ENCODE assay signal across 11 mouse cellular contexts in genomic region chr2:24475420-24475819, GRCm38 (mm10). TPM values are rescaled to one million over a fixed set of nuclear protein-coding genes. Genes with fewer than 3 reads are reported as not detected.
DNase-seq lines count a peak whose midpoint lies in the region; ATAC-seq and TF ChIP-seq lines count a peak whose summit lies in the region.
"Had no signal": no experiment of that assay in that cellular context is flagged by ENCODE, and none has a peak within 500 bp of the region (broad histone marks: within the 10 kb centered on the region; RNA-seq: fewer than 3 reads in every experiment).

Gene Pax8, minus strand, starts transcription at chr2:24475599.

- no peaks in the 10 kb centered on the region for H3K9me3 ChIP-seq in neural tube, embryonic 11.5 days (ENCODE audit: control insufficient read depth, low read length)

- intact Hi-C loops in heart, postnatal 14 days (cut with DNase I), result loop anchor here (5.0 kb wide), 1 partner anchor 63 kb away; no protein-coding TSS in a partner anchor

- H3K27ac ChIP-seq in neural tube, embryonic 11.5 days (ENCODE audit: low read depth, low read length), result no peak within 1 kb of the TSS
- H3K27ac ChIP-seq in small intestine, adult 2 months (ENCODE audit: insufficient read depth, low read depth, low read length), result no peak within 1 kb of the TSS

- 18% methylated on average over 9 of the region's 9 CpGs for WGBS in neural tube, embryonic 11.5 days
- 84% methylated on average over 9 of the region's 9 CpGs for whole genome bisulfite sequencing in small intestine, adult 2 months

- DNase-seq in neural tube, embryonic 11.5 days (ENCODE audit: low spot score), result no peak
- no peak for DNase-seq in neural tube, embryonic 10.5 days (ENCODE audit: extremely low spot score, low spot score)
- DNase-seq in gonadal fat pad, adult 2 months (ENCODE audit: low read depth), result no peak
- peak; percentile 91 to 96 for DNase-seq in kidney, postnatal 25 days
- DNase-seq in cerebellum, adult 9-11 months, result no peak
- no peak for DNase-seq in gastrocnemius, adult 8-10 months (ENCODE audit: low spot score in 2 of 2)
- DNase-seq in heart, postnatal 14 days, result no peak

- TF ChIP-seq CTCF in small intestine, adult 2 months (IDR thresholded peaks at IDR 0.05; ENCODE audit: extremely low read depth, insufficient read length, insufficient replicate concordance, low read depth, low read length), result no peak

- H3K4me2 ChIP-seq in neural tube, embryonic 11.5 days (ENCODE audit: low read depth), result peak within 1 kb of the TSS; percentile 47; the same call in 1 of the 2 replicates

- no peak for TF ChIP-seq POLR2A in small intestine, adult 2 months (IDR thresholded peaks at IDR 0.05; ENCODE audit: low read depth, low read length)

- H3K27me3 ChIP-seq in neural tube, embryonic 11.5 days (ENCODE audit: control insufficient read depth, insufficient read depth, low read length), result peaks cover 54% of the 10 kb centered on the region
- H3K27me3 ChIP-seq in small intestine, adult 2 months (ENCODE audit: control insufficient read depth, insufficient read depth, low read length), result no peaks in the 10 kb centered on the region

- H3K9ac ChIP-seq in neural tube, embryonic 11.5 days (ENCODE audit: low read length), result peak within 1 kb of the TSS; percentile 42

- peak within 1 kb of the TSS; percentile 40 for H3K4me3 ChIP-seq in neural tube, embryonic 11.5 days (ENCODE audit: low read depth, low read length)
- H3K4me3 ChIP-seq in small intestine, adult 2 months (ENCODE audit: low read depth, low read length), result no peak within 1 kb of the TSS

- no peaks in the 10 kb centered on the region for H3K36me3 ChIP-seq in neural tube, embryonic 11.5 days (ENCODE audit: control insufficient read depth, insufficient read depth, low read length)
- H3K36me3 ChIP-seq in small intestine, adult 2 months (ENCODE audit: control insufficient read depth, insufficient read depth, low read length), result no peaks in the 10 kb centered on the region

- no peaks in the 10 kb centered on the region for H3K4me1 ChIP-seq in neural tube, embryonic 11.5 days (ENCODE audit: control insufficient read depth, insufficient read depth, low read length)
- peaks cover 11% of the 10 kb centered on the region; the same call in 1 of the 2 replicates for H3K4me1 ChIP-seq in small intestine, adult 2 months (ENCODE audit: control insufficient read depth, insufficient read depth, insufficient read length, low read length)

- no peak for ATAC-seq in neural tube, embryonic 11.5 days (ENCODE audit: insufficient read depth, low FRiP score, low TSS enrichment)

RNA-seq across cellular contexts. Expression of gene Pax8, which starts in this region (rescaled TPM):
- 25.8 and 26.1 TPM in 2 replicates for polyA plus RNA-seq in neural tube, embryonic 11.5 days (2014; fragmentation: Nextera tagmentation; extraction: Ambion mirVana)
- 91.2 and 139 TPM in 2 replicates for polyA plus RNA-seq in gonadal fat pad, adult 2 months (2012; rRNA removed)
- 2.4 and 10.4 TPM in 2 replicates for polyA plus RNA-seq in small intestine, adult 2 months (2012; rRNA removed)
- not detected for total RNA-seq in gastrocnemius, adult 8-10 months (2022)
- not detected for total RNA-seq in heart, postnatal 14 days (2021)
- total RNA-seq: granulocyte monocyte progenitor cell, adult 5-6 weeks; monocyte, adult 5-6 weeks had no signal
- polyA plus RNA-seq: liver, adult 2 months had no signal

Comparison
In these comparisons a context has a peak if more than half of its experiments do, and no peak if none do; other contexts are left out.
1. DNase-seq: peak in kidney, postnatal 25 days (2 of 2); none in neural tube, embryonic 11.5 days (single experiment), neural tube, embryonic 10.5 days (single experiment), gonadal fat pad, adult 2 months (single experiment), cerebellum, adult 9-11 months (single experiment), gastrocnemius, adult 8-10 months (0 of 2) and heart, postnatal 14 days (0 of 2).